Mouse (Mus musculus) retina, postnatal 7 days (tissue): ENCODE data around the gene Hunk.

Source experiments
- DNase-seq: peaks from one replicate; pipeline ENCODE4 v3.0.0-alpha.2; 2012; ENCODE audit warnings: low read depth, low spot score

The Hunk gene

GRCm38 (mm10) chr16:90385688-90386513 is at the start of gene Hunk:
Gene Hunk, plus strand, starts transcription at chr16:90386013.
- DNase-seq = peak; percentile 81

- no peak for DNase-seq
These were observed 46.8 kb upstream of the Hunk start for GRCm38 (mm10) chr16:90339026-90339425.

GRCm38 (mm10) chr16:90341086-90341485 is 44.7 kb upstream of the Hunk start:
- DNase-seq = no peak

GRCm38 (mm10) chr16:90349700-90350548 is 35.9 kb upstream of the Hunk start:
- DNase-seq = peak; percentile 34

- DNase-seq = no peak
These were observed 34.1 kb upstream of the Hunk start for GRCm38 (mm10) chr16:90351726-90352125.

GRCm38 (mm10) chr16:90352691-90353090 is 33.1 kb upstream of the Hunk start:
- no peak for DNase-seq

GRCm38 (mm10) chr16:90353156-90353555 is 32.7 kb upstream of the Hunk start:
- no peak for DNase-seq

- no peak for DNase-seq
These were observed 26.5 kb upstream of the Hunk start for GRCm38 (mm10) chr16:90359329-90359728.

- no peak for DNase-seq
These were observed 26.1 kb upstream of the Hunk start for GRCm38 (mm10) chr16:90359750-90360149.

- no peak for DNase-seq
These were observed 25.5 kb upstream of the Hunk start for GRCm38 (mm10) chr16:90360327-90360726.

GRCm38 (mm10) chr16:90362926-90363325 is 22.9 kb upstream of the Hunk start:
- no peak for DNase-seq

- peak; percentile 61 for DNase-seq
These were observed 5.9 kb upstream of the Hunk start for GRCm38 (mm10) chr16:90379897-90380296.

GRCm38 (mm10) chr16:90381633-90382032 is 4.2 kb upstream of the Hunk start:
- DNase-seq = no peak

GRCm38 (mm10) chr16:90382701-90383280 is 3.0 kb upstream of the Hunk start:
- no peak for DNase-seq

GRCm38 (mm10) chr16:90384058-90384457 is 1.8 kb upstream of the Hunk start:
- no peak for DNase-seq

- no peak for DNase-seq
These were observed 967 bp upstream of the Hunk start for GRCm38 (mm10) chr16:90384846-90385245.

- DNase-seq = no peak
These were observed 506 bp upstream of the Hunk start for GRCm38 (mm10) chr16:90385326-90385687.

- DNase-seq = no peak
These were observed 824 bp downstream of the Hunk start for GRCm38 (mm10) chr16:90386514-90387160.

- no peak for DNase-seq
These were observed 1.4 kb downstream of the Hunk start for GRCm38 (mm10) chr16:90387161-90387671.

- DNase-seq = no peak
These were observed 2.1 kb downstream of the Hunk start for GRCm38 (mm10) chr16:90387961-90388360.

- no peak for DNase-seq
These were observed 3.4 kb downstream of the Hunk start for GRCm38 (mm10) chr16:90389103-90389750.
